Mouse (Mus musculus) liver, embryonic 14.5 days (tissue): ENCODE measurements around the gene Nphs1. TPM values are rescaled to one million over a fixed set of nuclear protein-coding genes. Genes with fewer than 3 reads are reported as not detected.
"Not testable (repeated sequence)": the region's sequence is repeated elsewhere in the genome, so short reads cannot be mapped to it uniquely, and the experiment has no call there.

Experiments used
- ATAC-seq: fragments of 200-750 bp; cut with Nextera tagmentation; 2 replicates; pipeline ENCODE4 v1.8.0; 2017; ENCODE audit warnings: moderate number of reproducible peaks, mild to moderate bottlenecking, moderate library complexity; ENCODE audit not compliant: insufficient read depth
- DNase-seq, 3 experiments: peaks; one replicate each; pipeline ENCODE4 v3.0.0-alpha.2; 2012 to 2013; ENCODE audit warnings: low read depth in 3 of 3, low spot score in 3 of 3
- H3K27ac ChIP-seq: fragments of 300-500 bp; sonication (generic); 2 replicates; pipeline ENCODE4 v1.5.1; 2014; ENCODE audit warnings: moderate library complexity, mild to moderate bottlenecking, control low read depth, inconsistent platforms
- H3K27me3 ChIP-seq: fragments of 300-500 bp; sonication (generic); 2 replicates; pipeline ENCODE4 v1.6.1; 2014; ENCODE audit warnings: mild to moderate bottlenecking, low read length, moderate library complexity; ENCODE audit not compliant: control insufficient read depth, insufficient read depth
- H3K36me3 ChIP-seq: fragments of 300-500 bp; sonication (generic); replicated peaks from 2 replicates; pipeline ENCODE4 v1.6.1; 2014; ENCODE audit warnings: low read depth; ENCODE audit not compliant: control insufficient read depth, insufficient read depth
- H3K4me1 ChIP-seq, 2 experiments: fragments of 200-500 bp in 1 of 2; fragments of 300-500 bp in 1 of 2; sonication (generic) in 1 of 2; replicated peaks; 2 replicates each; pipeline ENCODE4 v1.6.1; 2012 to 2014; ENCODE audit warnings: antibody characterized with exemption in 1 of 2, inconsistent platforms in 1 of 2, low read length in 1 of 2; ENCODE audit not compliant: control insufficient read depth in 2 of 2, insufficient read depth in 2 of 2
- H3K4me2 ChIP-seq: fragments of 300-500 bp; sonication (generic); 2 replicates; pipeline ENCODE4 v1.6.1; 2014; ENCODE audit warnings: low read depth, mild to moderate bottlenecking, control low read depth, moderate library complexity
- H3K4me3 ChIP-seq, 2 experiments: fragments of 200-500 bp in 1 of 2; fragments of 300-500 bp in 1 of 2; sonication (generic) in 1 of 2; 2 replicates each; pipeline ENCODE4 v1.5.1; 2012 to 2014; ENCODE audit warnings: low read depth in 2 of 2, low read length in 2 of 2, mild to moderate bottlenecking in 2 of 2, control low read depth in 1 of 2, inconsistent platforms in 1 of 2, moderate library complexity in 1 of 2; ENCODE audit not compliant: insufficient read depth in 1 of 2
- H3K9ac ChIP-seq: fragments of 300-500 bp; sonication (generic); replicated peaks from 2 replicates; pipeline ENCODE4 v1.6.1; 2014; ENCODE audit warnings: mild to moderate bottlenecking, control low read depth, moderate library complexity
- H3K9me3 ChIP-seq: fragments of 300-500 bp; sonication (generic); 2 replicates; pipeline ENCODE4 v1.6.1; 2016; ENCODE audit warnings: low read length, mixed read lengths; ENCODE audit not compliant: control insufficient read depth
- CTCF ChIP-seq: IDR thresholded peaks from 2 replicates; pipeline ENCODE4 v1.5.1; 2016; ENCODE audit warnings: antibody characterized with exemption, low read depth, control low read depth
- EP300 ChIP-seq: IDR thresholded peaks from 2 replicates; pipeline ENCODE4 v1.6.1; 2016; ENCODE audit warnings: antibody characterized with exemption, low read depth
- WGBS: fragments of 180-500 bp; shearing (Covaris S2); extraction: QIAGEN DNeasy Blood & Tissue Kit; methylation state at CpG from one replicate; pipeline ENCODE4 v1.1.7; 2014; ENCODE audit not compliant: insufficient replicate concordance; 5-methylcytosine and 5-hydroxymethylcytosine counted together
- polyA plus RNA-seq, 2 experiments: library from polyadenylated mRNA; depleted of rRNA in 1 of 2; stranded (reverse) in 1 of 2; unstranded in 1 of 2; fragments of >200 nt; fragmentation: Nextera tagmentation in 1 of 2; extraction: Ambion mirVana in 1 of 2; gene quantifications; 2 replicates each; pipeline versions ENCODE4 v1.2.1 to v1.2.3; 2012 to 2014

Gene Nphs1
- polyA plus RNA-seq, 2 experiments = 0.03 to 0.08 TPM

DNA sequence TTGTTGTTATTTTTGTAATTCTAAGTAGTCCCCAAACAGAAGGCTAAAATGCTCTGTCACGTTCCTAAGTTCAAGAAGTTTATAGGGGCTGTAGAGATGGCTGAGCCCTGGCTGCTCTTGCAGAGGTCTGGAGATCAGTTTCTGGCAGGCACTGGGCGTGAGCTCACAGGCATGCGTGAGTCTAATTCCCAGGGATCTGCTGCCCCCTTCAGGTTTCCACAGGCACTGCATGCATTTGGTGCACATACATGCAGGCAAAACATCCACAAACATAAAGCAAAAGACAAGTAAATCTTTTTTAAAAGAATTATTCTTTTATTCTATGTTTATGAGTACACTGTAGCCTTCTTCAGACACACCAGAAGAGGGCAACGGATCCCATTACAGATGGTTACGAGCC lies 14.3 kb downstream of the Nphs1 start:
- no peak overlapping the region for H3K4me3 ChIP-seq
- whole genome bisulfite sequencing = 37% methylated on average over 5 of the region's 5 CpGs
- no peak overlapping the region for H3K9ac ChIP-seq
- peaks cover 3% of the 10 kb centered on the region; the same call in 1 of the 2 replicates for H3K27me3 ChIP-seq
- H3K27ac ChIP-seq = no peak overlapping the region
- H3K36me3 ChIP-seq = no peaks in the 10 kb centered on the region
- H3K4me1 ChIP-seq = no peaks in the 10 kb centered on the region; a peak in 1 of 4 replicates
- no peak overlapping the region for H3K4me2 ChIP-seq
- no peak for DNase-seq
- TF ChIP-seq EP300 = no peak
- peak; percentile 82 for TF ChIP-seq CTCF
- no peak for ATAC-seq
- no peaks in the 10 kb centered on the region for H3K9me3 ChIP-seq

DNA sequence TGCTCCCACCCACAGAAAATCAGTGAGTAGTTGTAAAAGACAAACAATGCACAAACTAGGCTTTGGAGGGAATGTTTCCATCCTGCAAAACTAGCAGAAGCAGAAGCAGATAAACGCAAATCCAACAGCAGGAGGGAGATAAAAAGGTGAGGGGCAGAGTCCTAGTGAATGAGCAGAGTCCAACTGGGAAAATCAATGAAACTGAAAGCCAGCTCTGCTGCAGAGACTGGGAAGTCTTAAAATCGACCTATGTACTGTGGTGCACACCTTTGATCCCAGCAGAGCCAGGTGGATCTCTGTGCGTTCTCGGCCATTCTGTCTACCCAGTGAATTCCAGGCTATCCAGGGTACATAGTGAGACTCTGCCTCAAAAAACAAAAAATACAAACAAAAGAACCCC lies 16.9 kb downstream of the Nphs1 start:
- DNase-seq = peak in 2 of 3 experiments; percentile 14 to 32
- Histone ChIP-seq H3K9me3 (no peaks in the 10 kb centered on the region), H3K4me1 (no peaks in the 10 kb centered on the region; a peak in 1 of 4 replicates), H3K4me2 (no peak overlapping the region), H3K4me3 (no peak overlapping the region), H3K9ac (no peak overlapping the region), H3K27me3 (no peaks in the 10 kb centered on the region), H3K27ac (no peak overlapping the region), H3K36me3 (no peaks in the 10 kb centered on the region)
- no peak for TF ChIP-seq EP300
- TF ChIP-seq CTCF = no peak
- peak; percentile 71; the same call in 1 of the 2 replicates for ATAC-seq
- WGBS = 52% methylated on average over 4 of the region's 4 CpGs

DNA sequence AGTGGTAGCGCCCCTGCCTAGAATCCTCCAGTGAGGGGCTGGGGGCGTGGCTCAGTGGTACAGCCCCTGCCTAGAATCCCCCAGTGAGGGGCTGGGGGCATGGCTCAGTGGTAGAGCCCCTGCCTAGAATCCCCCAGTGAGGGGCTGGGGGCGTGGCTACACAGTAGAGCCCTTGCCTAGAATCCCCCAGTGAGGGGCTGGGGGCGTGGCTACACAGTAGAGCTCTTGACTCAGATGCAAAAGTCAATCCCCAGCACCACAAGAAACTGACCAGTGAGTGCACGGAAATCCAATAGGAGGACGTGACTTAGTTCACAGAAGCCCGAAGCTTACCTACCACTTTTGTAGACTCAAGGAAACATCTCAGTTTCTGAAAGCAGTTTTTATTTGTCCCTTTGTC lies 18.0 kb downstream of the Nphs1 start:
- H3K27ac ChIP-seq, H3K4me2 ChIP-seq, ATAC-seq, DNase-seq, H3K36me3 ChIP-seq, H3K9ac ChIP-seq, H3K4me3 ChIP-seq, H3K27me3 ChIP-seq, H3K9me3 ChIP-seq, H3K4me1 ChIP-seq: not testable (repeated sequence)
- 58% methylated on average over 7 of the region's 7 CpGs for WGBS

DNA sequence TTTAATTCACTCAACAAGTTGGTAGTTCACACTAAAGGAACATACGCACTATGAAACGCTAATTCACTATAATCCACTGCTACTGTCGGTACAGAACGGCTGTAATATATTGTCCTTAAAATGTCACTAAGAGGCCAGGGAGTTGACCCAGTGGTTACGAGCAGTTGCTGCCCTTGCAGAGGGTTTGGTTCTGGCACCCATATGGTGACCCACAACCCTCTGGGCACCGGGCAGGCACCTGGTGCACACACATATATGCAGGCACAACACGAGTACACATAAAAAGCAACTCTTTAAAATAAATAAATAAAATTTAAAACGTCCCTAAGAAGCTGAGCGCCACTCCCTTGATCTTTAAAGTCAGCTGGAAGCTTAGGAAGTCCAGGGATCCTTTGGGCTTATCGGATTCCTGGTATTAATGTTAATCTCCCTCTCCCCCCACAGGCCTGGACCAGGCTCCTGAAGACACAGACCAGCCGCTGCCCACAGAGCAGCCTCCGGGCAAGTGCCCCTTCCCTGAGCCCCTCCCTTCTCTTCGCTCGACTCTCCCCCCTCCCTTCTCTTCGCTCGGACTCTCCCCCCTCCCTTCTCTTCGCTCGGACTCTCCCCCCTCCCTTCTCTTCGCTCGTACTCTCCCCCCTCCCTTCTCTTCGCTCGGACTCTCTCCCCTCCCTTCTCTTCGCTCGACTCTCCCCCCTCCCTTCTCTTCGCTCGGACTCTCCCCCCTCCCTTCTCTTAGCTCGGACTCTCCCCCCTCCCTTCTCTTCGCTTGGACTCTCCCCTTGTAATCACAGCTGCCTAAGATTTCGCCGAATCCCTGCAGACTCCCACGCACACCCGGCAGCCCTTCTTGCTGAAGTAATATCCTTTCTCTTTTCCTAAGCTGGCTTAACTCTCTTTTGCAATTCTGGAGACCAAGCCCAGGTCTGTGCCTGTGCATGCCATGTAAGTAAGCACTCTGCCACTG lies 19.6 kb downstream of the Nphs1 start:
- H3K36me3 ChIP-seq = no peaks in the 10 kb centered on the region
- WGBS = 12% methylated on average over 32 of the region's 32 CpGs
- TF ChIP-seq EP300 = no peak
- TF ChIP-seq CTCF = no peak
- H3K27me3 ChIP-seq = no peaks in the 10 kb centered on the region
- peak overlapping the region in 1 of 2 experiments; percentile 40; a peak in 2 of 4 replicates for H3K4me3 ChIP-seq
- H3K27ac ChIP-seq = no peak overlapping the region
- DNase-seq (no peak), ATAC-seq (no peak)
- no peaks in the 10 kb centered on the region for H3K9me3 ChIP-seq
- H3K9ac ChIP-seq = no peak overlapping the region
- H3K4me2 ChIP-seq = peak overlapping the region; percentile 23; the same call in 1 of the 2 replicates
- H3K4me1 ChIP-seq = no peaks in the 10 kb centered on the region; a peak in 1 of 4 replicates

DNA sequence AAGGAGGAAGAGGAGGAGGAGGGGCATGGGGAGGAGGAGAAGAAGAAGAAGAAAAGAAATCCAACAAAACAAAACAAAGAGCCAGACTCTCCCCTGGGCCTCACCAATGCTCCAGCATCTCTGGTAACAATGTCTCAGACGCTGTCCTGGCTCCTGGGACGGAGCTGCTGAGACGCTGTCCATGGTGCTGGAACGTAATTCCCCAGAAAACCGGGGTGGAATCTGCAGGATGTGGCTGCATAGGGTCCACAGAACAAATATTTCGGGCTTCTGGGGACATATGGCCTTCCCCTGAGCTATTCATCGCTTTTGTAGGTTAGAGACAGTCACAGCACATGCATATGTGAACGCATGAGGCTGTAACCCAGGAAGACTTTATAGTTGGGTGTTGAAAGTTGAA lies 26.1 kb downstream of the Nphs1 start:
- H3K4me3 ChIP-seq = no peak overlapping the region
- no peaks in the 10 kb centered on the region for H3K36me3 ChIP-seq
- ATAC-seq = no peak
- WGBS = 12% methylated on average over 8 of the region's 8 CpGs
- H3K4me2 ChIP-seq = no peak overlapping the region
- no peak for DNase-seq
- H3K27ac ChIP-seq = no peak overlapping the region
- TF ChIP-seq CTCF (no peak), EP300 (no peak)
- H3K9me3 ChIP-seq = no peaks in the 10 kb centered on the region
- H3K27me3 ChIP-seq = no peaks in the 10 kb centered on the region
- no peak overlapping the region for H3K9ac ChIP-seq
- H3K4me1 ChIP-seq = no peaks in the 10 kb centered on the region
